Mouse (Mus musculus): Measurements from ENCODE around the gene Fancg.

DNA sequence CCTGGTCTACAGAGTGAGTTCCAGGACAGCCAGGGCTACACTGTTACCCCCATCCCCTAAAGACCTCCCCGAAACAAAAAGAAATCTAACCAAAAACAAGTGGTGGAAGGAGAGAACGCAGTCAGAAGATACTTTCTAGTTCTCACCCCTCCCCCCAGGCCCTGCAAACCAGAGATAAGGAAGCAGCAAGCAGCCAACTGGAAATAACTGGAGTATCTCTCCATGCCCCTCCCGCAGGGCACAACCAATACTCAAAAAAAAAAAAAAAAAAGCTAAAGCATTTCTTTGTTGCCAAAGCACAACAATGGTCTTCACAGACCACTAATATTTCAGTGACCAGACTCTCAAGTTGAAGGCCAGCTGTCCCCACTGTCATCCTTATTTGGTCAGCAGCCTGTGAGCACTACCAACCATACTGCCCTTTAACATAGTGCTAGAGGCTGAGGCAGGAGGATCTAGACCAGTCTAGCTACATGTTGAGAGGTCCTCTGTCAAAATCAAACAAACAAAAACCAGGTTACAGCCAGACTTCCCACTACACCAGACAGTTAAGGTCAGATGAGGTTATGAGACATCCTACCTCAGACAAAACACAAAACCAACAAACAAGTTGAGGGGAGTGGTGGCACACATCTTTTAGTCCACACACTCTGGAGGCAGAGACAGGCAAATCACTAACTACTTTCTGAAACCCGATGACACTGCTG, 27.7 kb upstream of the Fancg start:
- TF ChIP-seq JUND (IDR thresholded peaks at IDR 0.05; ENCODE audit: low read depth, low read length) (peak; percentile 64; the same call in 1 of the 2 replicates), POLR2A (IDR thresholded peaks at IDR 0.05; ENCODE audit: control insufficient read depth in 1 of 2, insufficient read depth in 1 of 2, low read depth in 1 of 2, low read length in 2 of 2, poor library complexity in 1 of 2) (no peak), ZNF384 (IDR thresholded peaks at IDR 0.05; ENCODE audit: low read depth, low read length) (peak; percentile 99), EP300 (IDR thresholded peaks at IDR 0.05; ENCODE audit: low read depth in 1 of 2, low read length in 2 of 2) (peak; percentile 97 to 98), SIN3A (IDR thresholded peaks at IDR 0.05; ENCODE audit: low read length) (peak; percentile 91), TAL1 (IDR thresholded peaks at IDR 0.05; ENCODE audit: low read length) (peak; percentile 95), CTCF (IDR thresholded peaks at IDR 0.05 in 2 of 3, conservative IDR thresholded peaks at IDR 0.05 in 1 of 3; ENCODE audit: control insufficient read depth in 1 of 3, insufficient read depth in 1 of 3, low read depth in 2 of 3, low read length in 3 of 3, poor library complexity in 1 of 3, severe bottlenecking in 1 of 3) (no peak), MAZ (IDR thresholded peaks at IDR 0.05; ENCODE audit: low read depth, low read length) (peak; percentile 98), CHD2 (IDR thresholded peaks at IDR 0.05; ENCODE audit: low read length) (peak; percentile 83), POLR2AphosphoS5 (IDR thresholded peaks at IDR 0.05; ENCODE audit: borderline replicate concordance, low read depth, low read length) (no peak)
